Comparison of ENCODE assay signal across 8 mouse cellular contexts in genomic region chr6:114893427-114894209, GRCm38 (mm10).
DNase-seq lines count a peak whose midpoint lies in the region; ATAC-seq lines count a peak whose summit lies in the region.

No protein-coding gene starts in this region.

- H3K9me3 ChIP-seq in forebrain, embryonic 10.5 days, result no peaks in the 10 kb centered on the region; the same call in 1 of the 2 replicates
- no peaks in the 10 kb centered on the region for H3K9me3 ChIP-seq in forebrain, embryonic 11.5 days (ENCODE audit: control insufficient read depth, low read length)
- no peaks in the 10 kb centered on the region for H3K9me3 ChIP-seq in embryonic facial prominence, embryonic 15.5 days (replicated peaks)
- H3K9me3 ChIP-seq in liver, embryonic 13.5 days (replicated peaks), result no peaks in the 10 kb centered on the region
- H3K9me3 ChIP-seq in neural tube, embryonic 15.5 days (replicated peaks), result no peaks in the 10 kb centered on the region

- H3K27ac ChIP-seq in forebrain, embryonic 10.5 days, result peak overlapping the region; percentile 83
- no peak overlapping the region for H3K27ac ChIP-seq in forebrain, embryonic 11.5 days (ENCODE audit: low read depth, low read length)
- H3K27ac ChIP-seq in embryonic facial prominence, embryonic 15.5 days (replicated peaks), result peak overlapping the region; percentile 90; the same call in 1 of the 2 replicates
- peak overlapping the region; percentile 66 for H3K27ac ChIP-seq in liver, embryonic 13.5 days
- 0 out of 2 replicates have a peak overlapping the region, but pooled peaks have one; percentile 15 for H3K27ac ChIP-seq in neural tube, embryonic 15.5 days (replicated peaks)

- H3K27me3 ChIP-seq in forebrain, embryonic 10.5 days (ENCODE audit: poor library complexity, severe bottlenecking), result no peaks in the 10 kb centered on the region
- H3K27me3 ChIP-seq in forebrain, embryonic 11.5 days (ENCODE audit: control insufficient read depth, insufficient read depth, low read length), result no peaks in the 10 kb centered on the region
- no peaks in the 10 kb centered on the region for H3K27me3 ChIP-seq in embryonic facial prominence, embryonic 15.5 days
- H3K27me3 ChIP-seq in liver, embryonic 13.5 days, result no peaks in the 10 kb centered on the region
- H3K27me3 ChIP-seq in neural tube, embryonic 15.5 days (replicated peaks), result no peaks in the 10 kb centered on the region

- H3K4me3 ChIP-seq in forebrain, embryonic 10.5 days, result no peak overlapping the region
- no peak overlapping the region for H3K4me3 ChIP-seq in forebrain, embryonic 11.5 days (ENCODE audit: low read depth, low read length)
- no peak overlapping the region for H3K4me3 ChIP-seq in embryonic facial prominence, embryonic 15.5 days (replicated peaks)
- H3K4me3 ChIP-seq in liver, embryonic 13.5 days (replicated peaks), result no peak overlapping the region
- no peak overlapping the region for H3K4me3 ChIP-seq in neural tube, embryonic 15.5 days (replicated peaks)

- H3K36me3 ChIP-seq in forebrain, embryonic 10.5 days (replicated peaks), result peaks cover 59% of the 10 kb centered on the region
- H3K36me3 ChIP-seq in forebrain, embryonic 11.5 days (ENCODE audit: control insufficient read depth, insufficient read depth, low read length), result no peaks in the 10 kb centered on the region
- H3K36me3 ChIP-seq in embryonic facial prominence, embryonic 15.5 days, result peaks cover 10% of the 10 kb centered on the region; the same call in 1 of the 2 replicates
- H3K36me3 ChIP-seq in liver, embryonic 13.5 days, result peaks cover 14% of the 10 kb centered on the region; the same call in 1 of the 2 replicates
- no peaks in the 10 kb centered on the region for H3K36me3 ChIP-seq in neural tube, embryonic 15.5 days

- ATAC-seq in forebrain, embryonic 11.5 days (replicated peaks; ENCODE audit: low FRiP score), result no peak
- ATAC-seq in embryonic facial prominence, embryonic 15.5 days (ENCODE audit: insufficient number of reproducible peaks, low FRiP score, low TSS enrichment, low read depth), result no peak
- peak; percentile 80 for ATAC-seq in liver, embryonic 13.5 days (ENCODE audit: low read depth)
- no peak for ATAC-seq in neural tube, embryonic 15.5 days (ENCODE audit: low FRiP score)

- no peak overlapping the region for H3K9ac ChIP-seq in forebrain, embryonic 11.5 days (ENCODE audit: low read length)
- H3K9ac ChIP-seq in embryonic facial prominence, embryonic 15.5 days, result no peak overlapping the region
- H3K9ac ChIP-seq in liver, embryonic 13.5 days, result 0 out of 2 replicates have a peak overlapping the region, but pooled peaks have one; percentile 7
- no peak overlapping the region; the same call in 1 of the 2 replicates for H3K9ac ChIP-seq in neural tube, embryonic 15.5 days (replicated peaks)

- peaks cover 61% of the 10 kb centered on the region for H3K4me1 ChIP-seq in forebrain, embryonic 10.5 days
- peaks cover 39% of the 10 kb centered on the region for H3K4me1 ChIP-seq in forebrain, embryonic 11.5 days (replicated peaks; ENCODE audit: control insufficient read depth, insufficient read depth, low read length)
- peaks cover 62% of the 10 kb centered on the region for H3K4me1 ChIP-seq in embryonic facial prominence, embryonic 15.5 days
- peaks cover 74% of the 10 kb centered on the region for H3K4me1 ChIP-seq in liver, embryonic 13.5 days (replicated peaks)
- H3K4me1 ChIP-seq in neural tube, embryonic 15.5 days, result peaks cover 52% of the 10 kb centered on the region

- DNase-seq in forebrain, embryonic 10.5 days (ENCODE audit: extremely low spot score, low spot score), result no peak
- no peak for DNase-seq in forebrain, embryonic 11.5 days (ENCODE audit: low spot score)
- peak; percentile 88 for DNase-seq in CD4-positive helper T cell, adult 2 months (ENCODE audit: low read depth, low spot score)
- DNase-seq in heart, postnatal 4 days, result peak; percentile 59
- DNase-seq in liver, embryonic 13.5 days, result peak; percentile 48
- DNase-seq in cerebellum, postnatal 10 days, result no peak

- no peak overlapping the region for H3K4me2 ChIP-seq in forebrain, embryonic 11.5 days (ENCODE audit: low read depth, low read length, severe bottlenecking)
- H3K4me2 ChIP-seq in embryonic facial prominence, embryonic 15.5 days (replicated peaks), result no peak overlapping the region
- peak overlapping the region; percentile 40 for H3K4me2 ChIP-seq in liver, embryonic 13.5 days
- no peak overlapping the region for H3K4me2 ChIP-seq in neural tube, embryonic 15.5 days

- WGBS in forebrain, embryonic 10.5 days, result 87% methylated on average over 20 of the region's 20 CpGs
- WGBS in forebrain, embryonic 11.5 days, result 81% methylated on average over 20 of the region's 20 CpGs
- 47% methylated on average over 20 of the region's 20 CpGs for WGBS in embryonic facial prominence, embryonic 15.5 days
- 30% methylated on average over 20 of the region's 20 CpGs for WGBS in liver, embryonic 13.5 days (ENCODE audit: insufficient replicate concordance)
- WGBS in neural tube, embryonic 15.5 days, result 73% methylated on average over 20 of the region's 20 CpGs

Comparison
In these comparisons a context has a peak if more than half of its experiments do, and no peak if none do; other contexts are left out.
1. DNase-seq: peak in CD4-positive helper T cell, adult 2 months (single experiment), heart, postnatal 4 days (single experiment) and liver, embryonic 13.5 days (single experiment); none in forebrain, embryonic 10.5 days (single experiment), forebrain, embryonic 11.5 days (single experiment) and cerebellum, postnatal 10 days (0 of 2).